Mouse (Mus musculus) cerebellum, adult 2 months (tissue): ENCODE measurements around the gene Aatk.

Experiments
- CTCF ChIP-seq: fragments of 200-500 bp; IDR thresholded peaks from 2 replicates; pipeline ENCODE4 v1.5.1; 2011; ENCODE audit warnings: low read depth, mild to moderate bottlenecking, control low read depth, low read length, moderate library complexity, borderline replicate concordance; ENCODE audit not compliant: insufficient read depth
- POLR2A ChIP-seq: fragments of 200-500 bp; IDR thresholded peaks from 2 replicates; pipeline ENCODE4 v1.6.1; 2011; ENCODE audit warnings: low read length, control low read depth, borderline replicate concordance; ENCODE audit not compliant: insufficient read depth

GRCm38 (mm10) chr11:120033473-120033872, 13.5 kb downstream of the Aatk start:
- TF ChIP-seq CTCF (no peak), POLR2A (no peak)
